Mouse (Mus musculus) bone marrow, adult 2 months (tissue): ENCODE measurements at regions not wholly inside any gene's neighbourhood (a gene's known extent, or its start where the extent isn't known, plus 50 kb on each side); places are given as distances from the start of the nearest gene placed in this dataset.

Source experiments
- CTCF ChIP-seq: fragments of 200-500 bp; IDR thresholded peaks from 2 replicates; pipeline ENCODE4 v1.5.1; 2011; ENCODE audit warnings: low read length, control low read depth; ENCODE audit not compliant: control insufficient read depth, insufficient read depth
- POLR2A ChIP-seq: fragments of 200-500 bp; IDR thresholded peaks from 2 replicates; pipeline ENCODE4 v1.6.1; 2011; ENCODE audit warnings: low read depth, mild to moderate bottlenecking, control low read depth, low read length, borderline replicate concordance; ENCODE audit not compliant: control insufficient read depth

DNA sequence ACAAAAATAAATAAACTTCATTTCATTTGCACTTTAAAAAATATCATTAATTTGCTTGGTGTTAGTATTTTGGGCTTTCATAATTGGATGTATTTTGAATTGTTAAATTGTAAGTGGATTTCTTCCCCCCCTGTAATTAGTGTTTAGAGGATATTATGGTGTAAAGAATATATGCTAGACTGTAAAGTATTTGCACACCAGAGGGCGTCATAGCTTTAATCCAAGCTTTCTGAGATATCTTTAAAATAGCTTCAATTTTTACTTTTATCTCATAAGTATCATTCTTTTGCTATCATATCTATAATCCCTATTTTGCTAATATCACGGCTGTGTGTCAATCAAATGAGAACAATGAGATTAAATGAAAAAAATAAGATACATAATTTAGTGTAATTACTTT, 942.4 kb downstream of the Gbe1 start:
- TF ChIP-seq POLR2A (no peak), CTCF (no peak)
